Mouse (Mus musculus) ovary, postnatal 14 days (tissue): Measurements from ENCODE around the gene Isg20l2.
A peak's percentile ranks its signal among the peaks of the same experiment; 100 is the strongest.

Experiments
- DNase-seq: peaks from one replicate; pipeline ENCODE4 v3.0.0; 2022; ENCODE audit warnings: low spot score

Isg20l2 gene

DNA sequence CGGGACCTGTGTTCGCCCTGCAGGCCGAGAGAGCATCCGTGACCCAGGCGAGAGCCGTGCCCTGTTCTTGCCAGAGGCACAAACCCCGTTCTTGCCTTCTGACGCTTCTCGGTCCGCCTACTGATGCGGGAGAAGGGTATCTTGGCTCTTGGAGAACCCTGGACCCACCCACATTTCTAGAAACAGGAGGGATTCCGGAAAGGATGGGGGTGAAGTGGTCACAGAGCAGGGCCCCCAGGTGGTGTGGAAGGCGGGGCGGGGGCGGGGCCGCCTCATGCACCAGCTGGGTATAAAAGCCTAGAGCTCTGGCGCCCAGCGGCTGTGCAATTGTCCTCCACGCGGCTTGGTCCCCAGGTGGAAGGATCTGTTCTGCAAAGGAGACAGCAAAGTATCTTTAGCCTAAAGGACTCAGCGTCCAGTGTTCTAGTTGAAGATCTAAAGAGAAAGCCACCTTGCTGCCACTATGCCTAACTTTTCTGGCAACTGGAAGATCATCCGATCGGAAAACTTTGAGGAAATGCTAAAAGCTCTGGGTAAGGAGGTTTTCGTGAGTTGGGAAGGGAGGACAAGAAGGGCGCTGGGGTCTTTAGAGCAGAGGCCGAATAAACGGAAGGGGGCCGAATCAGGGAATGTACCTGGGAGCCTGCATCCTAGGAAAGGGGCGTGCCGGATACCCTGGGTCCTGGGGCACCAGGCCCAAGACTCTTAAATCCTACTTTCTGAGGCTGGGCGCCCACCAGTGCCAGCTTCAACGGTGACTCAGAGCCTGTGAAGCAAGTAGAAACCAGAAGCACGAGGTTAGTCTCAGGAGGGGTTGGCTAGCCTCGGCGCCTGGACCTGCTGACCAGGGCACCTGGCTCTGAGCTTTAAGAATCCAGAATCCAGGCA, 18.5 kb downstream of the Isg20l2 start, which contains the start of gene Crabp2:
Gene Crabp2 (plus strand): TSS at position 289 of the 888 bp plus-strand sequence.
- no peak for DNase-seq

DNA sequence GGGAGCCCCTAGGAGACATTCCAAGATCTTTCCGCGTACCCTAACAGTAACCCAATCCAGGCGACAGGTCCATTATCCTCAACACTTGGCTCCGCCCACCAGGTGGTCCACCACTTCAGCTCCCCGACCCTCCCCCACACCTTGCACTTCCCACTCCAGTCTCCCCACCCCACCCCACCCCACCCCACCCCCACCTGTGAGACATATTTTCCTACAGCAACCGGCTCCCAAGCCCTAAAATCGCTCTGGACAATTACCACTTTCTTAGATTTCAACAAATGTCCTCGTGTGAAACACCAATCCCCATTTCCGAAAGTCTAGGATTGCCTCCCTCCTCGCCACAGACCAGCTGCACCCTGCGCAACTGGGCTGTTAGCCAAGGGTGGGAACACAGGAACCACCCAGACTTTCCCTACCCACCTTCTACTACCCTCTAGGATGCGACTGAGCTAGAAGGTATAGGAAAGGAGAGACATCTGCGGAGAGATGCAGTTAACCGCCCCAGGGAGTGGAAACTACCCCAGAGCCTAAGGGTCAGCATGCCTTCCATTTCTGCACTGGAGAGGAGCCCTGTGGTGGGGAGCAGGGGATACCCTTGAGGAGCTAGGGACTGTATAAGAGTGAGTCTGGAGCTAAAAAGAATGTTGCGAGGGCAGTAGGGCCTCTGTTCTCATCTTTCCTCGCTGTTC, 19.3 kb downstream of the Isg20l2 start:
- DNase-seq: no peak

DNA sequence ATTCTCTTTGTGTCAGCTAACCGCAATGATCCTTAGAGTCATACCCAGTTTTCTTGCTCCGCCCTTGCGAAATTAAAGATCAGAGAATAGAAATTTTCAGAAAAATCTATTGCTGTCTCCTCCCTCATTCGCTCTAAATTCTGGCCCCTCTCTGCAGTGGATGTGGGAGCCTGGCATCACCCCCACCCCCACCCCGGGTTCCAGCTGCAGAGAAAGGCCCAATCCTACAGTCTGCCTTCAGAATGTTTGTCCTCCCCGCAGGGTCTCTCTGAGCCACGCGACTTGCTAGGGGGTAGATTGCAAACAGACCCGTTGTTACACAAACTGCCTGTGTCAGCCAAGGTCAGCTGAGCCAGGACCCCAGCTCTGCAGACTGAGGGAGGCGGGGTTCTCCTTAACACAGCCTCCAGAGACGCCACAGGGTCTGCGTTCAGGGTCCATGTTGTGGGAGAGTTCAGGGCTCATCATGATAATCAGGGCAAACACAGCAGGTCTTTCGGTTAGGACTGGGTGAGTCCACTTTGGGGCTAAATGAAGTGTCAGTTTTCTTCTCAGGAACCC, 19.9 kb downstream of the Isg20l2 start:
- no peak for DNase-seq

DNA sequence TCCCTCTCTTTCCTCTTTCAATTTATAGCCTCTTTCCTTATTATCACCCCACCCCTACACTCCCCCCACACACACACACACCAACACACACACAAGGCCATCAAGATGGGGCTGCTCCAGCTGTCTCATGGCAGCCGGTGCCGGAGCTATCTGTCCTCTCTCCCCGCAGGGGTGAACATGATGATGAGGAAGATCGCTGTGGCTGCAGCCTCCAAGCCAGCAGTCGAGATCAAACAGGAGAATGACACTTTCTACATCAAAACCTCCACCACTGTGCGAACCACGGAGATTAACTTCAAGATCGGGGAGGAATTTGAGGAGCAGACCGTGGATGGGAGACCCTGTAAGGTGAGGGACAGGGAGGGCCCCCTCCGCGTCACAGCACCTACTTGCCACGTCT, 21.8 kb downstream of the Isg20l2 start:
- DNase-seq: no peak

GRCm38 (mm10) chr3:87952440-87952839, 22.3 kb downstream of the Isg20l2 start:
- no peak for DNase-seq

DNA sequence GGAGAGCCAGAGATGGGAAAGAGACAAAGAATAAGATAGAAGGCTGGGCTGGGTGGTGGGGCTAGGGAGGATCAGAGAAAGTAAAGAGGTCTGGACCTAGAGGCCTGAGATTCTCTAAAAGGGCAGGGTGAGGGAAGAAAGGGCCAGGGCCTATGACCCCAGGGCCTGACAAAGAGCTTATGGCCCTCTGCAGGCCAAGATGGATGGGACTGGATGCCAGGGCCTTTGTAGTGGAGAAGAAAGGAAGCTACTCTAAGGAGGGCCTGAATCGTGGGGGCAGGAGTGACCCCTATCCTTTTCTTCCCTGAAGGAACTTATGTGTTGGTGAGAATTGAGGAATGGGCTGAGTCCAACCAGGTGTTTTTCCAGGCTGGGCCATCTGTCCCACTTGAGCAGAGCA, 27.9 kb downstream of the Isg20l2 start:
- no peak for DNase-seq

- DNase-seq: no peak
Measured at GRCm38 (mm10) chr3:87958476-87958875, 28.4 kb downstream of the Isg20l2 start.

DNA sequence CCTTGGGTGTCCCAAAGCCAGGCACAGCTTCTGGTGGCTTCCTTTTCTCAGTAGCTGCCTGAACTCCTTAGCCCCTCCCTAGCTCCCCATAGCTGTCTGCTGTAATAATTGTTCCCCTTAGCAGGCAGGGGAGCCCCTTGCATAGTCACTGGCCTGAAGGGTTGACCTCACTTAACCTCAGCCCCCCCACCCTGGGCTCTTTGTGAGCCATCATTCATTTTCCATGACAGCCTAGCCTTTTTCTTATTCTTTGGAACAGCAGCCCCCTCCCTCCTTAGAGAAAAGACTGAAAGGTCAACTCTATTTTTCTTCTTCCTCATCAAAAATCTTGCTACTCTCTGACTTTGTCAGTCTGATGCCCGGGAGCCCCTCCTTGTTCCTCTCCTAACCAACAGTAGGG, 28.9 kb downstream of the Isg20l2 start:
- DNase-seq: no peak

GRCm38 (mm10) chr3:87959371-87959770, 29.3 kb downstream of the Isg20l2 start:
- no peak for DNase-seq

GRCm38 (mm10) chr3:87960191-87960585, 30.1 kb downstream of the Isg20l2 start:
- no peak for DNase-seq

- peak; percentile 82 for DNase-seq
Measured at GRCm38 (mm10) chr3:87960586-87961191, 30.6 kb downstream of the Isg20l2 start.

GRCm38 (mm10) chr3:87970184-87970938, 40.2 kb downstream of the Isg20l2 start:
- no peak for DNase-seq

DNA sequence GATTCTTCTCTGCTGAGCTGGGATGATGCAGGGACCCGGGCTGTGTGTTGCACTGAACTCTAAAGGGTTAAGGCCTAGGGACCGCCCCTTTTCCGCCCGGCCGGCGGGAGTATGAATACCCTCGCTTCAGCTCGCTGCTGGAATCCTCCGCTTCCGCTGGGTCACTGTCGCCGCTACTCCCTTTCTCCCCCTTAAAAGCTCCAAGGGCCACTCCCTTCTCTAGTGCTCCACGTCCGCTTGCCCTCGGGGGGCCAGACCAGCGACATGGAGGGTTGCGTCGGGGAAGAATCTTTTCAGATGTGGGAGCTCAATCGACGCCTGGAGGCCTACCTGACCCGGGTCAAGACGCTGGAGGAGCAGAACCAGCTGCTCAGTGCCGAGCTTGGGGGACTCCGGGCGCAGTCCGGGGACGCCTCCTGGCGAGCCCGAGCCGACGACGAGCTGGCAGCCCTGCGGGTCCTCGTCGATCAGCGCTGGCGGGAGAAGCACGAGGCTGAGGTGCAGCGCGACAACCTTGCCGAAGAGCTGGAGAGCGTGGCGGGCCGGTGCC, 40.9 kb downstream of the Isg20l2 start, which contains the start of gene Nes:
Gene Nes (plus strand): TSS at position 140 of the 550 bp plus-strand sequence.
- DNase-seq: no peak

DNA sequence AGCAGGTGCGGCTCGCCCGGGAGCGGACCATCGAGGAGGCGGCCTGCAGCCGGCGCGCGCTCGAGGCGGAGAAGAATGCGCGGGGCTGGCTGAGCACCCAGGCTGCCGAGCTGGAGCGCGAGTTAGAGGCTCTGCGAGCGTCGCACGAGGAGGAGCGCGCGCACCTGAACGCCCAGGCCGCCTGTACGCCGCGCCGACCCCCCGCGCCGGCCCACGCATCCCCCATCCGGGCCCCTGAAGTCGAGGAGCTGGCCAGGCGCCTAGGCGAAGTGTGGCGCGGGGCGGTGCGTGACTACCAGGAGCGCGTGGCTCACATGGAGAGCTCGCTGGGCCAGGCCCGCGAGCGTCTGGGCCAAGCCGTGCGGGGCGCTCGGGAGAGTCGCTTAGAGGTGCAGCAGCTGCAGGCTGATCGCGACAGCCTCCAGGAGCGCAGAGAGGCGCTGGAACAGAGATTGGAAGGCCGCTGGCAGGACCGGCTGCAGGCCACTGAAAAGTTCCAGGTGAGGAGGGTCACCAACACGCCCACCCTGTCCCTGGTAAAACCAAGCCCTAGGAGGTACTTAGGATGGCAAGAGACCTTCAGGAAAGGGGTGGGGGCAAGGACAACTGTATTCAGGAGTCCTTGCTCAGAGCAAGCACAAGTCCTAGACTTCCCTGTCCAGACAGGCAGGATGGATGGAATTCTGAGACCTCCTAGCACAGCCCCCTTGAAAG, 41.5 kb downstream of the Isg20l2 start:
- no peak for DNase-seq

- no peak for DNase-seq
Measured at GRCm38 (mm10) chr3:87972203-87972664, 42.1 kb downstream of the Isg20l2 start.

GRCm38 (mm10) chr3:87972776-87973175, 42.7 kb downstream of the Isg20l2 start:
- DNase-seq: no peak

DNA sequence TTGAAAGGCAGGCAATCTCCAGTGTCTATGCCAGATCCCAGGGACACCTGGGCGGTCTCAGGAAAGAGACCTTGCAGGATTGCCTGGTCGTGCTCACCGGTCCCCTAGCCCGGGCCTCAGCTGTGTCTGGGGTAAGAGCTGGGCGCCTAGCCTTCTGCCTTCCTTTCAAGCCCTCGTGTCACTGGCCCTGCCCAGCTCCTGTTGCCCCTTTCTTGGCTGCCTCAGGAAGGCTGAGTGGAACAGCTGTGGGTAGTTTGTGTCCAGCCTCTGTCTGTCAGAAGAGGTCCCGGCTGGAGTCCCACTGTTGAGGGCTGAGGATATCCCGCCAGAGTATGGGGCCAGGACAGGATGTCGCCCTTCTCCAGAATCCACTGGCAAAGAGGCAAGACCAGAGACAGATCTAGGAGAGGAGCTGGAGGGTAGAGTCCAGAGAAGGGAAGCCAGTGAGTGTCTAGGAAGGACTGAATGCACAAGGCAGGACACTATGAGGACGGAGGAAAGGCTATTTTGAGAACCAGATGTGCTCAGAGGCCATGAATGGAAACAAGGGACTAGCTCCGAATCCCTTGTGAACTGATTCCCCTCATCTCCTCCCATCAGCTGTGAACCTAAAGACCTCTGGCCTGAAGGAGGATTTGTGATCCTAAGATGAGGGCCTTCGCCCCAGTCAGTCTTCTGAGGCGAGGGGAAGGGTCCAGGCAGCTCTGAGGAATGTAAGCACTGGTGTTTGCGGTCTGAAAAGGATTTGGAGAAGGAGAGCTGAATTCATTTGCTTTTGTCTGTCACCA, 43.7 kb downstream of the Isg20l2 start:
- no peak for DNase-seq

DNA sequence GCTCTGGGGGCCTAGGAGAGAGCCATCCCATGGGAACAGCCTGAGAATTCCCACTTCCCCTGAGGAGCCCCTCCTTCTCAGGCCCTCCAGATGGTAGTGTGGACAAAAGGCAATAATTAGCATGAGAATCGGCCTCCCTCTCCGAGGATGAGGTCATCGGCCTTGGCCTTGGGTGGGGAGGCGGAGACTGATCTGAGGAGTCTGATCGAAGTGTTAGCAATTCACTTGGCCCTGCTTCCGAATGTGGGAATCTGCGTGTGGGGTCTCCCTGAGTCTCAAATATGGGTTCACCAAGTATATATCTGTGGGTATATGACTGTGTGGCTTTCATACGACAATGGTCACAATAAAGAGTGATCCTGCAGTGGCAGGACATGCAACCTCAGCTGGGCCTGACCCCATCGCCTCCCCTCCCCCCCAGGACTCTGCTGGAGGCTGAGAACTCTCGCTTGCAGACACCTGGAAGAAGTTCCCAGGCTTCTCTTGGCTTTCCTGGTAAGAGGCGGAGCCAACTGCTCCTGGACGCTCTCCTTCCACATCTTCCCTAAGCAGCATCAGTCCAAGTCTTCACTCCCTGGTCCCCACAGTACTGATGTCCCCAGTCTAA, 44.4 kb downstream of the Isg20l2 start:
- no peak for DNase-seq

- no peak for DNase-seq
Measured at GRCm38 (mm10) chr3:87979493-87979892, 49.4 kb downstream of the Isg20l2 start.
